Mouse (Mus musculus) bone marrow, adult 2 months (tissue): ENCODE data around the gene Pole2. TPM values are rescaled to one million over a fixed set of nuclear protein-coding genes. Genes with fewer than 3 reads are reported as not detected.

Experiments used
- H3K27ac ChIP-seq: fragments of 200-500 bp; 2 replicates; pipeline ENCODE4 v1.5.1; 2012; ENCODE audit warnings: low read depth, mild to moderate bottlenecking, control low read depth, inconsistent platforms, low read length; ENCODE audit not compliant: control insufficient read depth, poor library complexity, insufficient read depth
- H3K4me1 ChIP-seq: fragments of 200-500 bp; 2 replicates; pipeline ENCODE4 v1.6.1; 2011; ENCODE audit warnings: low read length; ENCODE audit not compliant: control insufficient read depth, insufficient read depth
- H3K4me3 ChIP-seq: fragments of 200-500 bp; replicated peaks from 2 replicates; pipeline ENCODE3; 2011; ENCODE audit warnings: mild to moderate bottlenecking, low read depth, low read length, control low read depth; ENCODE audit not compliant: control insufficient read depth
- CTCF ChIP-seq: fragments of 200-500 bp; IDR thresholded peaks from 2 replicates; pipeline ENCODE4 v1.5.1; 2011; ENCODE audit warnings: low read length, control low read depth; ENCODE audit not compliant: control insufficient read depth, insufficient read depth
- POLR2A ChIP-seq: fragments of 200-500 bp; IDR thresholded peaks from 2 replicates; pipeline ENCODE4 v1.6.1; 2011; ENCODE audit warnings: low read depth, mild to moderate bottlenecking, control low read depth, low read length, borderline replicate concordance; ENCODE audit not compliant: control insufficient read depth
- WGBS: fragments of 180-500 bp; shearing (Covaris S2); methylation state at CpG from one replicate; pipeline ENCODE4 v1.1.7; 2018; 5-methylcytosine and 5-hydroxymethylcytosine counted together
- polyA plus RNA-seq: library from polyadenylated mRNA; stranded (reverse); fragments of >200 nt; gene quantifications from 2 replicates; pipeline ENCODE4 v1.2.4, GENCODE M21; 2011; ENCODE audit warnings: low replicate concordance; ENCODE audit not compliant: missing spikeins, insufficient read depth, insufficient read length

Gene Pole2
- polyA plus RNA-seq, 1 experiment = 9.1 TPM

GRCm38 (mm10) chr12:69215000-69215785 is 12.8 kb downstream of the Pole2 start:
- TF ChIP-seq POLR2A (no peak), CTCF (no peak)
- Histone ChIP-seq H3K27ac (no peak overlapping the region), H3K4me3 (no peak overlapping the region), H3K4me1 (peaks cover 2% of the 10 kb centered on the region)
- 65% methylated on average over 3 of the region's 3 CpGs for WGBS

- peaks cover 2% of the 10 kb centered on the region for H3K4me1 ChIP-seq
- TF ChIP-seq POLR2A (no peak), CTCF (no peak)
- H3K4me3 ChIP-seq = no peak overlapping the region
- H3K27ac ChIP-seq = no peak overlapping the region
- WGBS = 52% methylated on average over 7 of the region's 7 CpGs
Measured at GRCm38 (mm10) chr12:69214393-69214792, 13.6 kb downstream of the Pole2 start.

GRCm38 (mm10) chr12:69213186-69213777 is 14.7 kb downstream of the Pole2 start:
- H3K27ac ChIP-seq = no peak overlapping the region
- H3K4me3 ChIP-seq = no peak overlapping the region
- WGBS = 85% methylated on average over 13 of the region's 13 CpGs
- peaks cover 2% of the 10 kb centered on the region for H3K4me1 ChIP-seq
- no peak for TF ChIP-seq CTCF
- TF ChIP-seq POLR2A = no peak

- WGBS = 86% methylated on average over 5 of the region's 5 CpGs
- Histone ChIP-seq H3K27ac (no peak overlapping the region), H3K4me1 (peaks cover 2% of the 10 kb centered on the region), H3K4me3 (no peak overlapping the region)
- TF ChIP-seq POLR2A (no peak), CTCF (no peak)
Measured at GRCm38 (mm10) chr12:69211057-69211456, 16.9 kb downstream of the Pole2 start.

- H3K4me1 ChIP-seq = peaks cover 2% of the 10 kb centered on the region
- no peak overlapping the region for H3K4me3 ChIP-seq
- no peak overlapping the region for H3K27ac ChIP-seq
- TF ChIP-seq POLR2A = no peak
- no peak for TF ChIP-seq CTCF
- WGBS = 93% methylated on average over 18 of the region's 18 CpGs
Measured at GRCm38 (mm10) chr12:69210056-69210979, 17.7 kb downstream of the Pole2 start.

- no peak overlapping the region for H3K27ac ChIP-seq
- H3K4me1 ChIP-seq = no peaks in the 10 kb centered on the region
- no peak overlapping the region for H3K4me3 ChIP-seq
- WGBS = 79% methylated on average over 2 of the region's 2 CpGs
- TF ChIP-seq CTCF (no peak), POLR2A (no peak)
Measured at GRCm38 (mm10) chr12:69208520-69208919, 19.5 kb downstream of the Pole2 start.

GRCm38 (mm10) chr12:69207926-69208325 is 20.1 kb downstream of the Pole2 start:
- no peak for TF ChIP-seq CTCF
- TF ChIP-seq POLR2A = no peak
- Histone ChIP-seq H3K27ac (no peak overlapping the region), H3K4me3 (no peak overlapping the region), H3K4me1 (no peaks in the 10 kb centered on the region)
- 95% methylated on average over 7 of the region's 7 CpGs for WGBS

GRCm38 (mm10) chr12:69207396-69207795 is 20.6 kb downstream of the Pole2 start:
- H3K4me1 ChIP-seq = no peaks in the 10 kb centered on the region
- TF ChIP-seq CTCF = no peak
- no peak for TF ChIP-seq POLR2A
- H3K27ac ChIP-seq = no peak overlapping the region
- no peak overlapping the region for H3K4me3 ChIP-seq
- WGBS = 89% methylated on average over 8 of the region's 8 CpGs
